Mouse (Mus musculus) myocyte (in vitro differentiated cells): ENCODE data around the gene Tlr7. TPM values are rescaled to one million over a fixed set of nuclear protein-coding genes. Genes with fewer than 3 reads are reported as not detected.

Experiments used
- H3K27me3 ChIP-seq: one replicate; pipeline ENCODE4 v1.6.1; 2011; ENCODE audit not compliant: control insufficient read depth, insufficient read depth, insufficient read length
- H3K36me3 ChIP-seq: one replicate; pipeline ENCODE4 v1.6.1; 2011; ENCODE audit not compliant: control insufficient read depth, insufficient read depth
- H3K4me2 ChIP-seq: one replicate; pipeline ENCODE4 v1.6.1; 2011; ENCODE audit warnings: low read depth, control low read depth
- H3K4me3 ChIP-seq: one replicate; pipeline ENCODE4 v1.5.1; 2011; ENCODE audit warnings: mild to moderate bottlenecking, control low read depth, moderate library complexity
- H3K79me2 ChIP-seq: one replicate; pipeline ENCODE4 v1.6.1; 2011; ENCODE audit not compliant: control insufficient read depth, insufficient read depth
- H3ac ChIP-seq: one replicate; pipeline ENCODE4 v1.6.1; 2011; ENCODE audit not compliant: control insufficient read depth, insufficient read length
- CEBPB ChIP-seq: IDR thresholded peaks from 2 replicates; pipeline ENCODE4 v1.6.1; 2011; ENCODE audit warnings: mild to moderate bottlenecking, moderate library complexity; ENCODE audit not compliant: poor library complexity, insufficient read depth, severe bottlenecking
- E2F4 ChIP-seq: IDR thresholded peaks from one replicate; pipeline ENCODE4 v1.6.1; 2011; ENCODE audit warnings: mild to moderate bottlenecking, control low read depth, moderate library complexity; ENCODE audit not compliant: insufficient read depth
- MAX ChIP-seq: IDR thresholded peaks from one replicate; pipeline ENCODE4 v1.6.1; 2011; ENCODE audit warnings: low read depth, mild to moderate bottlenecking, control low read depth
- MYOD1 ChIP-seq, 3 experiments: IDR thresholded peaks; one replicate each; pipeline ENCODE4 v1.6.1; 2011; ENCODE audit warnings: control low read depth in 2 of 3, low read depth in 2 of 3, mild to moderate bottlenecking in 2 of 3, moderate library complexity in 1 of 3; ENCODE audit not compliant: insufficient read length in 2 of 3, control insufficient read depth in 1 of 3
- MYOG ChIP-seq, 3 experiments: IDR thresholded peaks; one replicate each; pipeline ENCODE4 v1.6.1; 2011; ENCODE audit warnings: control low read depth in 2 of 3, low read depth in 2 of 3, mild to moderate bottlenecking in 2 of 3; ENCODE audit not compliant: insufficient read length in 2 of 3, control insufficient read depth in 1 of 3, insufficient read depth in 1 of 3
- POLR2A ChIP-seq: IDR thresholded peaks from one replicate; pipeline ENCODE4 v1.6.1; 2011; ENCODE audit warnings: low read depth, mild to moderate bottlenecking, control low read depth, moderate library complexity; ENCODE audit not compliant: insufficient read length
- POLR2AphosphoS2 ChIP-seq: IDR thresholded peaks from one replicate; pipeline ENCODE4 v1.6.1; 2011; ENCODE audit warnings: low read depth, control low read depth; ENCODE audit not compliant: insufficient read length
- REST ChIP-seq: IDR thresholded peaks from one replicate; pipeline ENCODE4 v1.6.1; 2011; ENCODE audit warnings: mild to moderate bottlenecking, control low read depth, moderate library complexity; ENCODE audit not compliant: insufficient read depth, insufficient read length
- SRF ChIP-seq: IDR thresholded peaks from one replicate; pipeline ENCODE4 v1.6.1; 2011; ENCODE audit warnings: low read depth; ENCODE audit not compliant: control insufficient read depth, insufficient read length
- TCF12 ChIP-seq: IDR thresholded peaks from one replicate; pipeline ENCODE4 v1.6.1; 2011; ENCODE audit warnings: mild to moderate bottlenecking, control low read depth; ENCODE audit not compliant: poor library complexity, insufficient read depth, severe bottlenecking
- TCF3 ChIP-seq: IDR thresholded peaks from one replicate; pipeline ENCODE4 v1.6.1; 2011; ENCODE audit warnings: low read depth, control low read depth; ENCODE audit not compliant: insufficient read length
- USF1 ChIP-seq: IDR thresholded peaks from one replicate; pipeline ENCODE4 v1.6.1; 2011; ENCODE audit warnings: low read depth, mild to moderate bottlenecking, control low read depth, moderate library complexity
- polyA plus RNA-seq: library from polyadenylated mRNA; unstranded; fragments of >200 nt; fragmentation: generic; extraction: Trizol; gene quantifications from one replicate; pipeline ENCODE4 v1.2.1, GENCODE M21; 2012; ENCODE audit warnings: missing spikeins

The Tlr7 gene
- polyA plus RNA-seq, 1 experiment: not detected

DNA sequence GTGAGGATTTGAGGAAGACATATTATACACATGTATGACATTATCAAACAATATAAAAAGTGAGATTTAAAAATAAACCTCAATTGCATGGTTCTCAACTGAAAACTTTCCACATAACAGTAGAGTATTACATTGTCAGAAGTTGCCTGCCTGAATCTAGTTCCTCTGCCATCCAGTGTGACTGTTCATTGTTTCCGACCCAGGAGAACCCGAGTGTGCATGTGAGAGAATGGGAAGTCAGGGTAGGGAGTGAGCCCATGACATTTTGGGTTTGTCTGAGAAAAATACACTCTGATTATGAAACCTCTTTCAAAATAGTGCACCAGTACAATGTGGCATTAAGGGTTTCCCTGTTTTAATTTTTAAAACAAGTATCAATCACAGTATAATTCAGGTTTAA lies 23.3 kb upstream of the Tlr7 start:
- Histone ChIP-seq H3ac (no peak overlapping the region), H3K4me3 (no peak overlapping the region), H3K27me3 (no peaks in the 10 kb centered on the region), H3K4me2 (no peak overlapping the region), H3K79me2 (no peaks in the 10 kb centered on the region), H3K36me3 (no peaks in the 10 kb centered on the region)
- TF ChIP-seq SRF: no peak
- TF ChIP-seq MYOG (IDR thresholded peaks at IDR 0.05; ENCODE audit: control insufficient read depth in 1 of 3, insufficient read depth in 1 of 3, insufficient read length in 2 of 3, low read depth in 2 of 3): no peak

DNA sequence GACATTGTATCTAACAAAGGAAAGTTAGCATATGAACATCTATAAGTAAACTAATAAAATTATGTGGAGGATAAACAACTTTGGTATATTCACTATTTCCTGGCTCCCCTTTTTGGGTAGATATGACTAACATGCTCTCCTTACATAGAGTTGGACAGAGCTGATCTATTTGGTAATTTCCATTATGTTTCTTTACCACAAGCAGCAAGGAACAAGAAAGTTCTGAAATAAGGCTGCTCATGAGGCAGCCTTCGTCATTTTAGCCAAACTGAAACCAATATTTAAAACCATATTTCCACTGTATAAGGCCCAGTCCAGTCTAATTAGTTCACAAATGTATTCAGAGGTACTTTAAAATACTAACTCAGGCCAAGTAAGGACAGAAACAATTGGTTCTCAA lies 16.1 kb upstream of the Tlr7 start:
- H3K4me2 ChIP-seq: no peak overlapping the region
- no peaks in the 10 kb centered on the region for H3K27me3 ChIP-seq
- H3ac ChIP-seq: no peak overlapping the region
- TF ChIP-seq SRF: no peak
- no peak for TF ChIP-seq USF1
- TF ChIP-seq POLR2AphosphoS2: no peak
- no peak for TF ChIP-seq CEBPB
- TF ChIP-seq POLR2A: no peak
- no peak for TF ChIP-seq MAX
- no peak for TF ChIP-seq MYOG (IDR thresholded peaks at IDR 0.05; ENCODE audit: control insufficient read depth in 1 of 3, insufficient read depth in 1 of 3, insufficient read length in 2 of 3, low read depth in 2 of 3)
- no peak for TF ChIP-seq E2F4
- TF ChIP-seq REST: no peak
- no peak for TF ChIP-seq TCF12
- TF ChIP-seq TCF3: no peak
- no peak for TF ChIP-seq MYOD1 (IDR thresholded peaks at IDR 0.05; ENCODE audit: control insufficient read depth in 1 of 3, insufficient read length in 2 of 3, low read depth in 2 of 3)
- no peaks in the 10 kb centered on the region for H3K79me2 ChIP-seq
- no peak overlapping the region for H3K4me3 ChIP-seq
- H3K36me3 ChIP-seq: no peaks in the 10 kb centered on the region

DNA sequence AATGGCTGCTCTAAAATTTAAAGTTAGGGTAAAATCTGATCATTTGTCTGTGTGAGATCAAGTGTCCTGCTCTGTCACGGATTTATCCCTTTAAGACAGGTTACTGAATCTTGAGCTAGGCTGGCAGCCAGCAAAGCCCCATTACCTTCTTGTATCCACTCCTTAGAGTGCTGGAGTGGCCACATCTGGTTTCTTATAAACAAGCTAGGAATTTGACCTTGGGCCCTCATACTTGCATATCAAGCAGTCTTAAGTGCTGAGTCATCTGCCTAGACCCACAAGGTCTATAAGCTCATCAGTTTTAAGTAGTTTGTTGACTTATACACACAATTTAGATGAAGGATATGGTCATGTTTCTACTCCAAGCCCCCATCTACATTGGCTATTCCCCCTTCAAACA lies 14.0 kb upstream of the Tlr7 start:
- TF ChIP-seq MYOD1 (IDR thresholded peaks at IDR 0.05; ENCODE audit: control insufficient read depth in 1 of 3, insufficient read length in 2 of 3, low read depth in 2 of 3): no peak
- TF ChIP-seq POLR2AphosphoS2: no peak
- TF ChIP-seq MYOG (IDR thresholded peaks at IDR 0.05; ENCODE audit: control insufficient read depth in 1 of 3, insufficient read depth in 1 of 3, insufficient read length in 2 of 3, low read depth in 2 of 3): no peak
- no peak for TF ChIP-seq CEBPB
- TF ChIP-seq MAX: no peak
- no peak for TF ChIP-seq TCF12
- no peak for TF ChIP-seq SRF
- TF ChIP-seq TCF3: no peak
- Histone ChIP-seq H3K4me3 (no peak overlapping the region), H3K4me2 (no peak overlapping the region), H3K36me3 (no peaks in the 10 kb centered on the region), H3K27me3 (no peaks in the 10 kb centered on the region), H3K79me2 (no peaks in the 10 kb centered on the region), H3ac (no peak overlapping the region)

DNA sequence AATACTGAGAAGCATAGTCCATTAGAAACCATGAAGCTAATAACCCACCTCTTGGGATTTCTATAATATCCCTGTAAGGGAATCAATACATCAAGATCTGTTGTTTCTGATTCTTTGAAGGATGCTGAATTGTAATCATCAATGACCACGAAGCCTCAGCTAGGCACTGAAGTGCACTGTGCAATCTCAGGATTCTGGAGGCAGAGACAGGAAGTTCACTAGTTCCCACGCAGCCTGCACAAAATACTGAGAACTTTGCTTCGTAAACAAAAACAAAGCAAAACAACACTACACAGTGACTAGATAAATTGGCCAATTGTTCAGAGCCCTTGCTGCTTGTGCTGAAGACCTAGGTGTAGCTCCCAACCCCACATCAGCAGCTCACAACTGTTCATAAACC lies 11.5 kb upstream of the Tlr7 start:
- Histone ChIP-seq H3K4me3 (no peak overlapping the region), H3K27me3 (no peaks in the 10 kb centered on the region), H3ac (no peak overlapping the region), H3K36me3 (no peaks in the 10 kb centered on the region), H3K79me2 (no peaks in the 10 kb centered on the region), H3K4me2 (no peak overlapping the region)
- TF ChIP-seq TCF3 (no peak), MAX (no peak), REST (no peak), MYOD1 (IDR thresholded peaks at IDR 0.05; ENCODE audit: control insufficient read depth in 1 of 3, insufficient read length in 2 of 3, low read depth in 2 of 3) (no peak), E2F4 (no peak), CEBPB (no peak), SRF (no peak), USF1 (no peak), MYOG (IDR thresholded peaks at IDR 0.05; ENCODE audit: control insufficient read depth in 1 of 3, insufficient read depth in 1 of 3, insufficient read length in 2 of 3, low read depth in 2 of 3) (no peak), TCF12 (no peak), POLR2AphosphoS2 (no peak), POLR2A (no peak)

DNA sequence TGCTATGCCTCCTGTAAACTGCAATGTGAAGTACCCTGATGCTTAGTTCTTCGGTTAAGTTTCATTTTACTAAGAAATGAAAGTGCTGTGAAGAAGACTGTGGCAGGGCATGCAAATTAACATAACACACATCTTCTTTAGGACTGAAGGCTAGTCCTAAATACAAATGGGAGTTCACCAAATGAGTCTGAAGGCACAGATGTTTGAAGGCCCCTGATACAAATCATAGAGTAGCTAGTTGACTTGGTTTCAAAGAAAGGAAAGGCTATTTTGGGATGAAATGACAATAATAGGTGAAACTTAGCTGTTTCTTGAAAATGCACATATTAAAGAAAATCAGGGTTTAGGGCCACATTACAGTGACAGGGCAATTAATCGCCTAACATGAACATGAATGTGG lies 9.8 kb upstream of the Tlr7 start:
- Histone ChIP-seq H3ac (no peak overlapping the region), H3K36me3 (no peaks in the 10 kb centered on the region), H3K79me2 (no peaks in the 10 kb centered on the region), H3K27me3 (no peaks in the 10 kb centered on the region), H3K4me3 (no peak overlapping the region), H3K4me2 (no peak overlapping the region)
- TF ChIP-seq CEBPB (no peak), MYOD1 (IDR thresholded peaks at IDR 0.05; ENCODE audit: control insufficient read depth in 1 of 3, insufficient read length in 2 of 3, low read depth in 2 of 3) (no peak)
